ENCODE assay signal across 9 mouse cellular contexts in the genomic region with DNA sequence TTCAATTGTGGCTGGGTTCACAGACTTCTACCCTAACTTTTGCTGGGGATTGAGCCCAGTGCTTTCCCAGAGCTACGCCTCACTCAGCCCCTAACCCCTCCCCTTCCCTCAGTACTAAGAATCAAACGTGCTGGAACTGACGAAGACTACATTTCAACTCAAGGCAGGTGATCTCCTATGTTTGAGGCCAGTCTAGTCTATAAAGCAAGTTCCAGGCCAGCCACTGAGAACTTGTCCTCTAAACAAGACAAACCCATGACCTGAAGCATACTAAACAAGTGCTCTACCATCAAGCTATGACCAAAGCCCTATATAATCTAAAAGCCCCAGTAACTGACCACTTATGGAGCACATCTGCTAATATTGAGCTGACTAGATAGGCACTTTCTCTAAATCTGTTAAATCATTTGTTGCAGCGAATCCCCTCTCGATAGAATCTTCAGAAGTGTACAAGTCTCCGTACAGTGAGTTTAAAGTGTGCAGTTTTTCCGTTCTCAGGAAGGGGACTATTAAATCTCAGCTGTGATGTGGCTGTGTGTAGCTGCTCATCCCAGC. TPM values are rescaled to one million over a fixed set of nuclear protein-coding genes. Genes with fewer than 3 reads are reported as not detected.
A peak's percentile ranks its signal among the peaks of the same experiment; 100 is the strongest.
DNase-seq lines count a peak whose midpoint lies in the region; ATAC-seq and TF ChIP-seq lines count a peak whose summit lies in the region.
"Had no signal": no experiment of that assay in that cellular context is flagged by ENCODE, and none has a peak within 500 bp of the region (broad histone marks: within the 10 kb centered on the region; RNA-seq: fewer than 3 reads in every experiment).

No protein-coding gene starts in this region.

- H3K27ac ChIP-seq in lung, embryonic 14.5 days (ENCODE audit: low read depth) = peak overlapping the region; percentile 92; the same call in 1 of the 2 replicates
- H3K27ac ChIP-seq in forebrain, embryonic 13.5 days = peak overlapping the region; percentile 88; the same call in 1 of the 2 replicates
- 0 out of 2 replicates have a peak overlapping the region, but pooled peaks have one; percentile 10 for H3K27ac ChIP-seq in limb, embryonic 13.5 days
- 0 out of 2 replicates have a peak overlapping the region, but pooled peaks have one; percentile 73 for H3K27ac ChIP-seq in stomach, embryonic 14.5 days (ENCODE audit: low read length)

- no peak for DNase-seq in lung, embryonic 14.5 days
- no peak for DNase-seq in lung, adult 2 months
- no peak for DNase-seq in cerebellum, adult 18-20 months
- no peak for DNase-seq in adrenal gland, adult 2 months
- DNase-seq: adrenal gland, postnatal 10 days; gastrocnemius, postnatal 25 days had no signal

- H3K27me3 ChIP-seq in lung, embryonic 14.5 days (ENCODE audit: insufficient read depth, low read length) = no peaks in the 10 kb centered on the region
- H3K27me3 ChIP-seq in forebrain, embryonic 13.5 days = no peaks in the 10 kb centered on the region
- no peaks in the 10 kb centered on the region for H3K27me3 ChIP-seq in limb, embryonic 13.5 days
- H3K27me3 ChIP-seq in stomach, embryonic 14.5 days (ENCODE audit: control insufficient read depth, insufficient read depth, low read length) = no peaks in the 10 kb centered on the region

- TF ChIP-seq POLR2A in lung, adult 2 months (IDR thresholded peaks at IDR 0.05; ENCODE audit: borderline replicate concordance, extremely low read depth, low read depth, low read length) = no peak

- H3K4me1 ChIP-seq in lung, embryonic 14.5 days (ENCODE audit: insufficient read depth) = peaks cover 10% of the 10 kb centered on the region
- peaks cover 31% of the 10 kb centered on the region for H3K4me1 ChIP-seq in lung, adult 2 months (ENCODE audit: control insufficient read depth, insufficient read depth, low read length)
- peaks cover 66% of the 10 kb centered on the region for H3K4me1 ChIP-seq in forebrain, embryonic 13.5 days
- peaks cover 50% of the 10 kb centered on the region for H3K4me1 ChIP-seq in limb, embryonic 13.5 days
- peaks cover 32% of the 10 kb centered on the region for H3K4me1 ChIP-seq in stomach, embryonic 14.5 days (ENCODE audit: control insufficient read depth, insufficient read depth, low read length)

- no peak overlapping the region for H3K9ac ChIP-seq in lung, embryonic 14.5 days
- peak overlapping the region; percentile 65; the same call in 1 of the 2 replicates for H3K9ac ChIP-seq in forebrain, embryonic 13.5 days
- H3K9ac ChIP-seq in limb, embryonic 13.5 days = no peak overlapping the region; the same call in 1 of the 2 replicates
- H3K9ac ChIP-seq in stomach, embryonic 14.5 days (replicated peaks; ENCODE audit: low read depth, low read length) = no peak overlapping the region

- WGBS in lung, embryonic 14.5 days = 37% methylated on average over 7 of the region's 7 CpGs
- 35% methylated on average over 7 of the region's 7 CpGs for WGBS in lung, adult 2 months
- WGBS in forebrain, embryonic 13.5 days = 34% methylated on average over 7 of the region's 7 CpGs
- WGBS in limb, embryonic 13.5 days = 35% methylated on average over 7 of the region's 7 CpGs
- WGBS in stomach, embryonic 14.5 days = 44% methylated on average over 7 of the region's 7 CpGs

- ATAC-seq in lung, embryonic 14.5 days (ENCODE audit: insufficient read depth) = no peak
- ATAC-seq in forebrain, embryonic 13.5 days = no peak
- no peak for ATAC-seq in limb, embryonic 13.5 days (ENCODE audit: low FRiP score, low read depth)
- ATAC-seq in stomach, embryonic 14.5 days (ENCODE audit: insufficient number of reproducible peaks, insufficient read depth, low FRiP score, low read depth) = no peak

- no peak for TF ChIP-seq CTCF in lung, embryonic 14.5 days (IDR thresholded peaks at IDR 0.05; ENCODE audit: low read depth)
- TF ChIP-seq CTCF in lung, adult 2 months (IDR thresholded peaks at IDR 0.05; ENCODE audit: insufficient read depth, low read length) = no peak

- H3K4me2 ChIP-seq in lung, embryonic 14.5 days = peak overlapping the region; percentile 76
- H3K4me2 ChIP-seq in forebrain, embryonic 13.5 days = peak overlapping the region; percentile 75
- H3K4me2 ChIP-seq in limb, embryonic 13.5 days (replicated peaks) = peak overlapping the region; percentile 85
- peak overlapping the region; percentile 59 for H3K4me2 ChIP-seq in stomach, embryonic 14.5 days (replicated peaks; ENCODE audit: low read depth, low read length)

- H3K36me3 ChIP-seq in lung, embryonic 14.5 days (ENCODE audit: insufficient read depth) = peaks cover 27% of the 10 kb centered on the region
- H3K36me3 ChIP-seq in forebrain, embryonic 13.5 days (ENCODE audit: poor library complexity, severe bottlenecking) = peaks cover 14% of the 10 kb centered on the region; the same call in 1 of the 2 replicates
- peaks cover 22% of the 10 kb centered on the region for H3K36me3 ChIP-seq in limb, embryonic 13.5 days
- peaks cover 16% of the 10 kb centered on the region for H3K36me3 ChIP-seq in stomach, embryonic 14.5 days (ENCODE audit: control insufficient read depth, insufficient read depth, low read length)

- no peaks in the 10 kb centered on the region for H3K9me3 ChIP-seq in lung, embryonic 14.5 days (ENCODE audit: low read depth, low read length)
- no peaks in the 10 kb centered on the region for H3K9me3 ChIP-seq in forebrain, embryonic 13.5 days (replicated peaks)
- no peaks in the 10 kb centered on the region for H3K9me3 ChIP-seq in limb, embryonic 13.5 days
- H3K9me3 ChIP-seq in stomach, embryonic 14.5 days (ENCODE audit: control insufficient read depth, low read depth, low read length) = no peaks in the 10 kb centered on the region

- H3K4me3 ChIP-seq in lung, embryonic 14.5 days (ENCODE audit: low read depth, low read length) = peak overlapping the region; percentile 57; the same call in 1 of the 2 replicates
- H3K4me3 ChIP-seq in lung, adult 2 months (replicated peaks; ENCODE audit: extremely low read depth, low read depth, low read length) = no peak overlapping the region
- H3K4me3 ChIP-seq in forebrain, embryonic 13.5 days = 0 out of 2 replicates have a peak overlapping the region, but pooled peaks have one; percentile 46
- peak overlapping the region; percentile 59 for H3K4me3 ChIP-seq in limb, embryonic 13.5 days
- peak overlapping the region; percentile 34; the same call in 1 of the 2 replicates for H3K4me3 ChIP-seq in stomach, embryonic 14.5 days (ENCODE audit: low read depth, low read length)

RNA-seq across cellular contexts. Expression of a gene that starts 14.5 kb away (rescaled TPM):
- polyA plus RNA-seq in lung, embryonic 14.5 days (2014; fragmentation: Nextera tagmentation; extraction: Ambion mirVana) = 72.8 and 83.2 TPM in 2 replicates
- polyA plus RNA-seq in lung, adult 2 months (2012; rRNA removed) = 22.2 and 22.9 TPM in 2 replicates
- 165 and 170 TPM in 2 replicates for polyA plus RNA-seq in forebrain, embryonic 13.5 days (2015; fragmentation: Nextera tagmentation; extraction: Ambion mirVana)
- polyA plus RNA-seq in limb, embryonic 13.5 days (2015; fragmentation: Nextera tagmentation; extraction: Ambion mirVana) = 121 and 123 TPM in 2 replicates
- 103 TPM in 2 replicates for polyA plus RNA-seq in stomach, embryonic 14.5 days (2014; fragmentation: Nextera tagmentation; extraction: Ambion mirVana)
- total RNA-seq in adrenal gland, adult 2 months (2021) = 10 to 100 TPM; 59.1 to 67.9 TPM
- 12.5 and 16.7 TPM in 2 replicates for polyA plus RNA-seq in adrenal gland, adult 2 months (2012; rRNA removed)

Comparison
In these comparisons a context has a peak if more than half of its experiments do, and no peak if none do; other contexts are left out.
1. H3K27ac ChIP-seq: peak in every context shown above with its lines; median percentile 92 in lung, embryonic 14.5 days; 88 in forebrain, embryonic 13.5 days; 73 in stomach, embryonic 14.5 days; 10 in limb, embryonic 13.5 days.